Mouse (Mus musculus) megakaryocyte, embryonic 14.5 days (primary cell): ENCODE data around the gene Rfx1.

Source experiments
- FLI1 ChIP-seq: IDR thresholded peaks from 2 replicates; pipeline ENCODE4 v1.6.1; 2012; ENCODE audit warnings: low read length, inconsistent platforms, mixed read lengths
- GATA1 ChIP-seq: IDR thresholded peaks from 3 replicates; pipeline ENCODE4 v1.6.1; 2012; ENCODE audit warnings: mixed read lengths, low read length, inconsistent platforms, borderline replicate concordance

DNA sequence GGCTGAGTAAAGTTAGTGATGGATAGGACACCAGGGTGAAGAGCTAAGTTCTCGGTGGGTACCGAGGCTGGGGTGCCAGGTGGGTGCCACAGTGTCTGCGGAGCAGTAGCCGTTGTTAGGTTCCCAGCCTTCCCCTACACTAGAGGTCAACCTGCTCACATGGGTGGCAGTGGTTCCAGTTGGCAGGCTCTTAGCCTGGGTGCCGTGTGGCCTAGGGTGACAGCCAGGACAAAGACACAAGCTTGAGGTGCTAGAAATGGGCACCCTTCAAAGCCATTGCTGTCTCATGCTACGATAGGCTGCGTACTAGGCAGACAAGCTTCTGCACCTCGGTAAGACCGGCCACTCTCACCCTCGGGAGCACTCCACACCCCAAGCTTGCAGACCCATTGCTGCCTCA, 5.7 kb downstream of the Rfx1 start:
- TF ChIP-seq FLI1 (no peak), GATA1 (no peak)
